Mouse (Mus musculus) forebrain, embryonic 10.5 days (tissue): ENCODE data around the gene Mlec. TPM values are rescaled to one million over a fixed set of nuclear protein-coding genes. Genes with fewer than 3 reads are reported as not detected.
"Not testable (repeated sequence)": the region's sequence is repeated elsewhere in the genome, so short reads cannot be mapped to it uniquely, and the experiment has no call there.

Experiments used
- DNase-seq: peaks from one replicate; pipeline ENCODE4 v3.0.0-alpha.2; 2017; ENCODE audit warnings: low spot score; ENCODE audit errors: extremely low spot score
- H3K27ac ChIP-seq: fragments of 300-500 bp; sonication (generic); 2 replicates; pipeline ENCODE4 v1.5.1; 2016; ENCODE audit warnings: mild to moderate bottlenecking
- H3K27me3 ChIP-seq: fragments of 300-500 bp; sonication (generic); 2 replicates; pipeline ENCODE4 v1.6.1; 2016; ENCODE audit warnings: mild to moderate bottlenecking; ENCODE audit not compliant: poor library complexity, severe bottlenecking
- H3K36me3 ChIP-seq: fragments of 300-500 bp; sonication (generic); replicated peaks from 2 replicates; pipeline ENCODE4 v1.6.1; 2016; ENCODE audit warnings: mild to moderate bottlenecking, moderate library complexity
- H3K4me1 ChIP-seq: fragments of 300-500 bp; sonication (generic); 2 replicates; pipeline ENCODE4 v1.6.1; 2016
- H3K4me3 ChIP-seq: fragments of 300-500 bp; sonication (generic); 2 replicates; pipeline ENCODE4 v1.5.1; 2016; ENCODE audit warnings: mild to moderate bottlenecking, moderate library complexity
- H3K9me3 ChIP-seq: fragments of 300-500 bp; sonication (generic); 2 replicates; pipeline ENCODE4 v1.6.1; 2016; ENCODE audit warnings: mild to moderate bottlenecking, moderate library complexity
- WGBS: fragments of 180-500 bp; shearing (Covaris S2); methylation state at CpG from one replicate; pipeline ENCODE4 v1.1.7; 2016; 5-methylcytosine and 5-hydroxymethylcytosine counted together
- polyA plus RNA-seq: library from polyadenylated mRNA; unstranded; fragments of >200 nt; fragmentation: Nextera tagmentation; extraction: Ambion mirVana; gene quantifications from 2 replicates; pipeline ENCODE4 v1.2.1, GENCODE M21; 2016

Gene Mlec
- polyA plus RNA-seq, 1 experiment from 2014 or later = 64.2 TPM

DNA sequence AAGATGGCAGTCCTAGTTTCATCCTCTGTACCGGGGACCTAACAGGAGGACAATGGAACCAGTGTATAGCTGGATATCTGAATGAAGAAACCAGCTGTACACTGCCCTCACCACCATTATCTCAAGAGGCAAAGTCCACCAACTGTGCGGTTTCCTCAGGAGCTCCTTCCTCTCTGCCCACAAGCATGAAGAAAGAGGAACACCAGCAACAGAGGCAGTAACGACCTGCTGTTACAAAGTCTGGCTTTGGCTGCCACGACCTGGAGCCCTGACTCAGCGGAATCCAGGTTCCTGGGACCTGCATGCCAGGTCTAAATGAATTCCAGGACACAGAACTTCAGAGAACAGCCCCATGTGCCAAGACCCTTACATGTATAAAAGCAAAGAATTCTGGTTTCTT is 2.1 kb downstream of the Mlec start:
- H3K4me1 ChIP-seq = peaks cover 76% of the 10 kb centered on the region
- WGBS = 49% methylated on average over 5 of the region's 5 CpGs
- peaks cover 35% of the 10 kb centered on the region for H3K36me3 ChIP-seq
- no peak for DNase-seq
- peak overlapping the region; percentile 98 for H3K27ac ChIP-seq
- H3K27me3 ChIP-seq = no peaks in the 10 kb centered on the region
- peak overlapping the region; percentile 100 for H3K4me3 ChIP-seq
- H3K9me3 ChIP-seq = no peaks in the 10 kb centered on the region

DNA sequence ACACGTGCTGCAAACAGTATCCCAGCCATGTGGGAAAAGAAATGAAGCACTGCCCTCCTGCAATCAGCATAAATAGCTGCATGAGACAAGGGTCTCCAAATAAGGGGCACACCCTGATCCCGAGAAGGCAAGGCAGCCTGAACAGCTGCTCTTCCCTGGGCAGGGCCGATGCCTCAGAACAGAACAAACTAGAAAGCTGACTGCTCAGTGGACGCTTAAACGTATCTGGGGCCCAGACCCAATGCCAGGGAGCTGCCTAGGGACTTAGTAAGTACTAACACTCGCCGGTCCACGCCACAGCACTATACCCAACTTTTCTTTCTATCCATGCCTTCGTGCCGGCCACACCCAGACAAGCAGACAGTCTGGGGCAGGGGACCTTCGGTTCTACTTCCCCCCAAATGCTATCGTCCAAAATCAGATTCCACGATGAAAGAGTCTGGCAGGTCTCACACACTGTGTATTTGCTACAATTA is 2.8 kb downstream of the Mlec start:
- peaks cover 71% of the 10 kb centered on the region for H3K4me1 ChIP-seq
- WGBS = 85% methylated on average over 13 of the region's 13 CpGs
- no peak for DNase-seq
- peak overlapping the region; percentile 98; the same call in 1 of the 2 replicates for H3K27ac ChIP-seq
- H3K4me3 ChIP-seq = peak overlapping the region; percentile 100
- no peaks in the 10 kb centered on the region for H3K27me3 ChIP-seq
- H3K9me3 ChIP-seq = no peaks in the 10 kb centered on the region
- H3K36me3 ChIP-seq = peaks cover 41% of the 10 kb centered on the region

DNA sequence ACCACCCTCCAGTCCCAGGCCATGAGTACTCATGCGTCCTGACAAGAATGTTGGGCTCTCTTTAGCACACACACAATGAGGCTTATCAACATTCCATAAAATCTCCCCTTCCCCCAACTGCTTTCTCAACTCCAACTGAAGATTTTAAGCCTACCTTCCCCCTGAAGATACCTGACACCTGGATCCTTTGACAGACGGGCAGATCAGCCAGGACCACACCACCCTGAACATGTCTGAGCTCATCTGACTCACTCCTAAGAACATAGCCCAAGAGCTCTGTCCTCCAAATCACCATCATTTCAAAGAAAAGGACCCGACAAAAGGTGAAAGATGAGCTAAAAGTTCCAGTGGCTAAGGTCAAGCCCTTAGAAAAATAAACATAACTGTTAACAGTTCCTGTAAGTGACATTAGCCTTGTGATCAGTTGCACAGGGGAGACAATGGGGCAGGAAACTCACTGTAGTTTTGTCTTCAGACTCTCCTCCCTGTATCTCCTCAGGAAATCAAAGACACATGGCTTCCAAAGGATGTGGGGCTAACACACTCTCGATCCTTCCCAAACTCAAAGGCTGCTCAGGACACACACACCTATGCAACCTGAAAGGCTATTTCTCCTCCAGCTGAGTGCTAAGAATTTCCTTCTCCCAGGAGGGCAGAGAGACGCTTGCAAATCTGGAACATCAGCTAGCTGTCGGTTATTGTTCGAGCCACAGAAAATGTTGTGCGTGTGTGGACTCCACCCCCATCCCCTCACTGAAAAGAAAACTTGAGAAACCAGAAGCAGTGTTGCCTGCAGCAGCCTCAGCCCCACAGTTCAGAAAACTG is 5.6 kb downstream of the Mlec start:
- peaks cover 58% of the 10 kb centered on the region for H3K4me1 ChIP-seq
- DNase-seq = no peak
- no peaks in the 10 kb centered on the region for H3K27me3 ChIP-seq
- H3K27ac ChIP-seq = peak overlapping the region; percentile 8
- no peak overlapping the region for H3K4me3 ChIP-seq
- peaks cover 69% of the 10 kb centered on the region for H3K36me3 ChIP-seq
- H3K9me3 ChIP-seq = peaks cover 4% of the 10 kb centered on the region; the same call in 1 of the 2 replicates
- 73% methylated on average over 8 of the region's 8 CpGs for WGBS

DNA sequence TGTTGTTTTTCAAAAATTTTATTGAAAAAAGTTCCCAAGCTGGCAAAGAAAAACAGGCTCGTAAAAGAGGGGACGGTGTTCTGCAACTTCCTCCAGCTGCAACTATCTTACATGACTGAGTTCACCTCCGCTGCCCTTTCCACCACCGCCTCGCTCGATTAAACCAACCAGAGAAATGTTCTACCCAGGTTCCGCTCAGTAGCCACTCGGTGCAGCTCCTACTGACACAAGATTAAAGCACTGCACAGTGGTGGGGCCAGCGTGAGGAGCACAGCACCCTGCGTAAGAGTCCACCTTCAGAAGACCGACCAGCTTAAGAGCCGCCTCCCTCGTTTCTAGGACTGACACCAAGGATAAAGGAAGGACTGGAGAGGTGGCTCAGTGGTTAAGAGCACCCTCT is 6.5 kb downstream of the Mlec start:
- no peak overlapping the region for H3K4me3 ChIP-seq
- H3K36me3 ChIP-seq = peaks cover 78% of the 10 kb centered on the region
- H3K27me3 ChIP-seq = no peaks in the 10 kb centered on the region
- H3K4me1 ChIP-seq = peaks cover 49% of the 10 kb centered on the region
- no peak for DNase-seq
- peaks cover 4% of the 10 kb centered on the region; the same call in 1 of the 2 replicates for H3K9me3 ChIP-seq
- 92% methylated on average over 13 of the region's 13 CpGs for WGBS
- 0 out of 2 replicates have a peak overlapping the region, but pooled peaks have one; percentile 20 for H3K27ac ChIP-seq

DNA sequence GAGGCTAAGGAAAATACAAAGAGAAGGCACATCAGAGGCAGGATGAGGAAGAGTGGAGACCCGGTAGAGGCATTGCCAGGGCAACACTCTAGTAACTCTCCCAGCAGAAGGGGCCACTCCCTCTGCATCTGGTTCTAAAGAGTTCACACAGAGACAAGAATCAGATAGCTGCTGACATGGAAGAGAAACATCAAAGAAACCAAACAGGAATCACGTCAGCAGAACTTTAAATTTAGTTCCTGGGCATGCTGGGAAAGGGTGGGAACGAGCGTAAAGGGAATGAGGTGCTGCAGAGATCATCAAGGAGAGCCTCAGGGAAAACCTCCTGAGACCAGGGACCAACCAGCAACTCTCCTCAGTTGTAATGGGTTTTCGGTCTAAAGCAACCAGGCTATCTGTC is 7.0 kb downstream of the Mlec start:
- Histone ChIP-seq H3K27me3 (no peaks in the 10 kb centered on the region), H3K27ac (no peak overlapping the region), H3K4me1 (peaks cover 44% of the 10 kb centered on the region), H3K36me3 (peaks cover 83% of the 10 kb centered on the region), H3K9me3 (peaks cover 4% of the 10 kb centered on the region; the same call in 1 of the 2 replicates), H3K4me3 (no peak overlapping the region)
- DNase-seq = no peak
- WGBS = 91% methylated on average over 5 of the region's 5 CpGs

GRCm38 (mm10) chr5:115149675-115150459 is 8.1 kb downstream of the Mlec start:
- 97% methylated on average over 14 of the region's 14 CpGs for WGBS
- DNase-seq = no peak
- H3K9me3 ChIP-seq = peaks cover 4% of the 10 kb centered on the region; the same call in 1 of the 2 replicates
- H3K27ac ChIP-seq = no peak overlapping the region
- H3K27me3 ChIP-seq = no peaks in the 10 kb centered on the region
- peaks cover 93% of the 10 kb centered on the region for H3K36me3 ChIP-seq
- H3K4me3 ChIP-seq = no peak overlapping the region
- peaks cover 41% of the 10 kb centered on the region for H3K4me1 ChIP-seq

GRCm38 (mm10) chr5:115148872-115149271 is 9.1 kb downstream of the Mlec start:
- peaks cover 98% of the 10 kb centered on the region for H3K36me3 ChIP-seq
- no CpG with 5 or more reads among the region's 1 CpGs for WGBS
- not testable (repeated sequence) for H3K4me3 ChIP-seq

DNA sequence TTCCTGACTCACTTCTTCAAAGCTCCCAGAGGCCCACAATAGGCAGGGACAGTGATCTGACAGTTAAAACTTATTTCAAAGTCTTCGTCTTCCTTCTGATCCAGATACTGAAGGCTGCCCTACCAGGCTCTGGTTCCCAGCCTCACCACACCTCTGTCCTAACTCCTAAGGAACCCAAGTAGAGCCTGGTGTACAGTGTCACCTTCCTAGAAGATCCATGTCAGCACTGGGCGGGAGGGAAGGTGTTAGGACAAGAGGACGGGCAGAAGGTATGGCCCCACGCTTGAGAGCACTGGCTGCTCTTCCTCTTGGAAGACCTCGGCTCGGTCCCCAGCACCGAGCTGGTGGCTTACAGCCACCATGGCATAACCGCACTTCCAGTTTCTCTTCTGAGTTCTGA is 9.6 kb downstream of the Mlec start:
- peaks cover 99% of the 10 kb centered on the region for H3K36me3 ChIP-seq
- H3K4me3 ChIP-seq = no peak overlapping the region
- no peaks in the 10 kb centered on the region for H3K27me3 ChIP-seq
- 95% methylated on average over 8 of the region's 8 CpGs for WGBS
- no peak for DNase-seq
- H3K4me1 ChIP-seq = peaks cover 36% of the 10 kb centered on the region
- no peak overlapping the region for H3K27ac ChIP-seq
- H3K9me3 ChIP-seq = peaks cover 4% of the 10 kb centered on the region; the same call in 1 of the 2 replicates

More at GRCm38 (mm10) chr5:115148872-115149271, 9.1 kb downstream of the Mlec start:
- not testable (repeated sequence) for H3K9me3 ChIP-seq, H3K27me3 ChIP-seq, H3K27ac ChIP-seq, DNase-seq
- H3K4me1 ChIP-seq = peaks cover 36% of the 10 kb centered on the region

DNA sequence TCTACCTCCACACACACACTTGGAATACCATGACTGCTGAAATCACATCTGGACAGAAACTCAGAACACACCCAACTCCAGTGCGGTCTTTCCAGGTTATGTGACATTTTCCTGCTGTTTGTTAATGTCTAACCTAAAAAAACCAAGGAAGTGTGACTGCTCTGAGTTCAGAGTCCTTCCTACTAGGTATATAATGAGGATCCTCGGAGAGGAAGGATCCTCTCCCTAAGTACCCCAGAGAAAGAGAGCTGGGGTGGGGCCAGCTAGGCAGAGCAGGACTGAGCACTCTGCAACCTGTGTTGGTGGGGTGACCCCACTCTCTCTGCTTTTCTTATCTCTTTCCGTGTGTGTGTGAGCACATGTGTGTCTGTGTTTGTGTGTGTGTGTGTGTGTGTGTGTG is 10.6 kb downstream of the Mlec start:
- Histone ChIP-seq H3K9me3 (peaks cover 4% of the 10 kb centered on the region; the same call in 1 of the 2 replicates), H3K27me3 (no peaks in the 10 kb centered on the region), H3K27ac (no peak overlapping the region), H3K36me3 (peaks cover 99% of the 10 kb centered on the region), H3K4me1 (peaks cover 36% of the 10 kb centered on the region), H3K4me3 (no peak overlapping the region)
- no peak for DNase-seq
- WGBS = 86% methylated on average over 3 of the region's 3 CpGs

DNA sequence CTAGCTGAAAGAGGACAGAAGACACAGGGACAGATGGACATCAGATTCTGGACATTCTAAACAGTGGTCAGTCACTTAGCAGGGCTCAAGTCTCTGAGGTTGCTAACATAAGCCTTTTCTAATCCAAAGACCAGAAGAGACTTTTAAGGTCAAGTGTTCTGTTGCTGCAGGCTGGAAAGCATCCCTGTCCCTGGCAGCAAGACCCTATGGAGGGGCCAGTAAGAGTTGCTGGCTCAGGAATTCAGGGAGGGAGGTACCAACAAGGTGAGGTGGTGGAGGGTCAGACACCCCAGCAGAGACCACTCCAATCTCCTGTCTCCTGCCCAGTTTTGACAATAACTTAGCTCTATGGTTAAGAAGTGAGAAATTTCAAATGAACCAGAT is 11.2 kb downstream of the Mlec start:
- Histone ChIP-seq H3K27ac (no peak overlapping the region), H3K36me3 (peaks cover 98% of the 10 kb centered on the region), H3K9me3 (peaks cover 4% of the 10 kb centered on the region; the same call in 1 of the 2 replicates)

GRCm38 (mm10) chr5:115145976-115146746 is 11.8 kb downstream of the Mlec start:
- Histone ChIP-seq H3K9me3 (peaks cover 4% of the 10 kb centered on the region; the same call in 1 of the 2 replicates), H3K4me3 (no peak overlapping the region), H3K27me3 (no peaks in the 10 kb centered on the region), H3K4me1 (peaks cover 29% of the 10 kb centered on the region), H3K36me3 (peaks cover 92% of the 10 kb centered on the region), H3K27ac (no peak overlapping the region)
- 88% methylated on average over 6 of the region's 6 CpGs for WGBS
- DNase-seq = no peak

More for the DNA sequence above, 11.2 kb downstream of the Mlec start:
- Histone ChIP-seq H3K4me3 (no peak overlapping the region), H3K27me3 (no peaks in the 10 kb centered on the region), H3K4me1 (peaks cover 32% of the 10 kb centered on the region)
- no peak for DNase-seq
